Mouse (Mus musculus): Measurements from ENCODE around the gene Kif14. TPM values are rescaled to one million over a fixed set of nuclear protein-coding genes. Genes with fewer than 3 reads are reported as not detected.

The Kif14 gene
- 4.6 and 5.4 TPM in 2 replicates for polyA plus RNA-seq (2015; fragmentation: Nextera tagmentation; extraction: Ambion mirVana)

GRCm38 (mm10) chr1:136466143-136466811 lies at the start of gene Kif14:
TSS of gene Kif14 (plus strand) at chr1:136466343.

Other genes starting within 250 kb of the Kif14 start
- gene Inava, start 232.1 kb upstream of the Kif14 start, polyA plus RNA-seq (2015; fragmentation: Nextera tagmentation; extraction: Ambion mirVana), result 9.7 and 12.5 TPM in 2 replicates
- not detected in 2 replicates for gene Gpr25, start 205.5 kb upstream of the Kif14 start, polyA plus RNA-seq (2015; fragmentation: Nextera tagmentation; extraction: Ambion mirVana)
- gene Camsap2, start 120.2 kb upstream of the Kif14 start, polyA plus RNA-seq (2015; fragmentation: Nextera tagmentation; extraction: Ambion mirVana), result 7.3 and 8.3 TPM in 2 replicates
- 9.2 and 10.0 TPM in 2 replicates for gene Ddx59, start 51.1 kb upstream of the Kif14 start, polyA plus RNA-seq (2015; fragmentation: Nextera tagmentation; extraction: Ambion mirVana)
- gene Zfp281, start 158.6 kb downstream of the Kif14 start, polyA plus RNA-seq (2015; fragmentation: Nextera tagmentation; extraction: Ambion mirVana), result 14.0 and 17.8 TPM in 2 replicates